ENCODE assay signal across 22 mouse cellular contexts in the genomic region with DNA sequence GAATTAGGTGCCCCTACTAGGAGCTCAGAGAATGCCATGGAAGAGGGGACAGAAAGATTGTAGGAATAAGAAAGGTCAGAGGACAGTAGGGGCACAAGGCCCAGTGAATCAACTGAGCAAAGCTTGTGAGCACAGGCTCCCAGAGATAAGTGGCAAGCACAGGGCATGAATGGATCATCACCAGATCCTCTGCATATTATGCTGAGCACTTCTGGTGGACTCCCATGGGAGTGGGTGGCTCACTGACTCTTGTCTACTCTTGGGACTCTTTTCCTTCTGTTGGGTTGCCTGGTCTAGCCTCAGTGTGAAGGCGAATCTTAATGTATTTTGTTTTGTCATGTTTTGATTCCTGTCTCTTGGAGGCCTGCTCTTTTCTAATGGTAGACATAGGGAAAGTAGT.
DNase-seq lines count a peak whose midpoint lies in the region; ATAC-seq and TF ChIP-seq lines count a peak whose summit lies in the region.
"Had no signal": no experiment of that assay in that cellular context is flagged by ENCODE, and none has a peak within 500 bp of the region (broad histone marks: within the 10 kb centered on the region; RNA-seq: fewer than 3 reads in every experiment).

No protein-coding gene starts in this region.

- no peaks in the 10 kb centered on the region for H3K27me3 ChIP-seq in midbrain, embryonic 11.5 days (ENCODE audit: control insufficient read depth, insufficient read depth, low read length)
- no peaks in the 10 kb centered on the region for H3K27me3 ChIP-seq in midbrain, embryonic 14.5 days (ENCODE audit: control insufficient read depth, insufficient read depth, low read length)
- H3K27me3 ChIP-seq in midbrain, embryonic 13.5 days = no peaks in the 10 kb centered on the region
- no peaks in the 10 kb centered on the region for H3K27me3 ChIP-seq in midbrain, postnatal 0 days (ENCODE audit: insufficient read depth, low read length)
- H3K27me3 ChIP-seq in CH12.LX (replicated peaks) = no peaks in the 10 kb centered on the region
- H3K27me3 ChIP-seq: Patski had no signal

- H3K4me2 ChIP-seq in midbrain, embryonic 11.5 days = no peak overlapping the region
- H3K4me2 ChIP-seq in midbrain, embryonic 14.5 days (ENCODE audit: low read length) = no peak overlapping the region
- H3K4me2 ChIP-seq in midbrain, embryonic 13.5 days (replicated peaks) = no peak overlapping the region
- no peak overlapping the region for H3K4me2 ChIP-seq in midbrain, postnatal 0 days (ENCODE audit: low read depth, low read length, poor library complexity, severe bottlenecking)
- no peak overlapping the region for H3K4me2 ChIP-seq in CH12.LX (ENCODE audit: insufficient read depth, low read depth, poor library complexity, severe bottlenecking)

- dilution Hi-C loops in CH12.LX (cut with MboI; ENCODE audit: extremely low pct_ligation_motif_present, extremely low pct_unique_long_range_greater_than_20kb, low sequenced_read_pairs) = no loop called here

- no peak for TF ChIP-seq CTCF in midbrain, postnatal 0 days (IDR thresholded peaks at IDR 0.05)
- no peak for TF ChIP-seq CTCF in CH12.LX (conservative IDR thresholded peaks at IDR 0.05 in 1 of 2, IDR thresholded peaks at IDR 0.05 in 1 of 2; ENCODE audit: low read depth in 2 of 2, low read length in 2 of 2)

- no peaks in the 10 kb centered on the region for H3K79me2 ChIP-seq in CH12.LX (replicated peaks; ENCODE audit: control insufficient read depth, extremely low read depth, insufficient read depth, poor library complexity, severe bottlenecking)

- H3K9me3 ChIP-seq in midbrain, embryonic 11.5 days (ENCODE audit: control insufficient read depth, low read length) = no peaks in the 10 kb centered on the region
- no peaks in the 10 kb centered on the region for H3K9me3 ChIP-seq in midbrain, embryonic 14.5 days (ENCODE audit: control insufficient read depth, low read length)
- H3K9me3 ChIP-seq in midbrain, embryonic 13.5 days = no peaks in the 10 kb centered on the region
- no peaks in the 10 kb centered on the region for H3K9me3 ChIP-seq in midbrain, postnatal 0 days (ENCODE audit: low read length)
- no peaks in the 10 kb centered on the region for H3K9me3 ChIP-seq in CH12.LX (replicated peaks; ENCODE audit: low read length)
- H3K9me3 ChIP-seq: G1E had no signal

- no peak overlapping the region for H3K9ac ChIP-seq in midbrain, embryonic 11.5 days (ENCODE audit: low read length)
- H3K9ac ChIP-seq in midbrain, embryonic 14.5 days (replicated peaks; ENCODE audit: low read length) = no peak overlapping the region
- H3K9ac ChIP-seq in midbrain, embryonic 13.5 days (replicated peaks) = no peak overlapping the region
- H3K9ac ChIP-seq in midbrain, postnatal 0 days (replicated peaks; ENCODE audit: low read length, poor library complexity, severe bottlenecking) = no peak overlapping the region
- no peak overlapping the region for H3K9ac ChIP-seq in CH12.LX (ENCODE audit: insufficient read depth, low read depth)

- no peak overlapping the region for H3K4me3 ChIP-seq in midbrain, embryonic 11.5 days (ENCODE audit: low read depth, low read length)
- H3K4me3 ChIP-seq in midbrain, embryonic 14.5 days (replicated peaks; ENCODE audit: low read depth, low read length) = no peak overlapping the region
- no peak overlapping the region for H3K4me3 ChIP-seq in midbrain, embryonic 13.5 days (replicated peaks)
- no peak overlapping the region for H3K4me3 ChIP-seq in midbrain, postnatal 0 days (ENCODE audit: low read depth, low read length)
- H3K4me3 ChIP-seq in CH12.LX (replicated peaks in 1 of 3; ENCODE audit: low read depth in 2 of 3, low read length in 2 of 3, poor library complexity in 1 of 3) = no peak overlapping the region

- peak; percentile 44; the same call in 1 of the 2 replicates for ATAC-seq in midbrain, embryonic 11.5 days (ENCODE audit: low FRiP score)
- ATAC-seq in midbrain, embryonic 14.5 days (ENCODE audit: low FRiP score, low TSS enrichment) = no peak; the same call in 1 of the 2 replicates
- ATAC-seq in midbrain, embryonic 13.5 days = 0 out of 2 replicates have a peak, but pooled peaks have one; percentile 20
- ATAC-seq in midbrain, postnatal 0 days (ENCODE audit: low FRiP score) = no peak
- ATAC-seq: activated CD4-positive, CD25-positive, alpha-beta regulatory T cell, adult 4 months; CD4-positive, CD25-positive, alpha-beta regulatory T cell, adult 4 months; Patski had no signal

- in situ Hi-C loops in CH12.LX (cut with MboI; ENCODE audit: low pct_ligation_motif_present, low pct_unique_long_range_greater_than_20kb, low sequenced_read_pairs) = no loop called here

- peak; percentile 76 for DNase-seq in heart, adult 11 months
- no peak for DNase-seq in heart, adult 18-20 months
- DNase-seq in midbrain, embryonic 11.5 days (ENCODE audit: low spot score, missing footprints) = peak; percentile 45
- DNase-seq in midbrain, embryonic 14.5 days = no peak
- no peak for DNase-seq in midbrain, postnatal 0 days (ENCODE audit: low spot score)
- peak; percentile 50 for DNase-seq in CH12.LX (ENCODE audit: extremely low read depth)
- DNase-seq in layer of hippocampus, postnatal 36 days = no peak
- DNase-seq: adrenal gland, adult 2 months; adrenal gland, adult 8-10 months; adrenal gland, postnatal 10 days; adrenal gland, postnatal 14 days; adrenal gland, postnatal 25 days; adrenal gland, postnatal 36 days; B cell, adult 2 months; cerebellum, adult 11 months; cerebellum, adult 11-12 months; cerebellum, adult 18-20 months had no signal

- no peak overlapping the region for H3K27ac ChIP-seq in midbrain, embryonic 11.5 days (ENCODE audit: low read depth, low read length)
- H3K27ac ChIP-seq in midbrain, embryonic 14.5 days (replicated peaks; ENCODE audit: low read depth, low read length) = no peak overlapping the region
- H3K27ac ChIP-seq in midbrain, embryonic 13.5 days = no peak overlapping the region
- no peak overlapping the region for H3K27ac ChIP-seq in midbrain, postnatal 0 days (ENCODE audit: low read depth, low read length)
- H3K27ac ChIP-seq in CH12.LX (ENCODE audit: insufficient read depth, low read depth) = no peak overlapping the region

- 92% methylated on average over 1 of the region's 1 CpGs for WGBS in midbrain, embryonic 11.5 days
- WGBS in midbrain, embryonic 14.5 days = 100% methylated on average over 1 of the region's 1 CpGs
- 88% methylated on average over 1 of the region's 1 CpGs for WGBS in midbrain, embryonic 13.5 days
- WGBS in midbrain, postnatal 0 days = 90% methylated on average over 1 of the region's 1 CpGs

- no peak for TF ChIP-seq POLR2A in CH12.LX (IDR thresholded peaks at IDR 0.05; ENCODE audit: low read depth, low read length)

- TF ChIP-seq EP300 in CH12.LX (IDR thresholded peaks at IDR 0.05; ENCODE audit: low read length) = no peak

- TF ChIP-seq RAD21 in CH12.LX (IDR thresholded peaks at IDR 0.05; ENCODE audit: low read depth, low read length) = no peak

- H3K4me1 ChIP-seq in midbrain, embryonic 11.5 days (ENCODE audit: control insufficient read depth, insufficient read depth, low read length) = no peaks in the 10 kb centered on the region
- no peaks in the 10 kb centered on the region for H3K4me1 ChIP-seq in midbrain, embryonic 14.5 days (ENCODE audit: control insufficient read depth, insufficient read depth, low read length)
- H3K4me1 ChIP-seq in midbrain, embryonic 13.5 days (replicated peaks) = no peaks in the 10 kb centered on the region
- H3K4me1 ChIP-seq in midbrain, postnatal 0 days (ENCODE audit: insufficient read depth, low read length) = no peaks in the 10 kb centered on the region
- H3K4me1 ChIP-seq in CH12.LX (ENCODE audit: control insufficient read depth in 1 of 2, insufficient read depth in 2 of 2) = peaks cover 7 to 14% of the 10 kb centered on the region in 2 experiments; a peak in 3 of 4 replicates

- H3K36me3 ChIP-seq in midbrain, embryonic 11.5 days (ENCODE audit: control insufficient read depth, insufficient read depth, low read length) = 0 out of 2 replicates have a peak, but pooled peaks cover 2% of the 10 kb centered on the region
- H3K36me3 ChIP-seq in midbrain, embryonic 14.5 days (ENCODE audit: control insufficient read depth, insufficient read depth, low read length) = 0 out of 2 replicates have a peak, but pooled peaks cover 3% of the 10 kb centered on the region
- H3K36me3 ChIP-seq in midbrain, embryonic 13.5 days = 0 out of 2 replicates have a peak, but pooled peaks cover 3% of the 10 kb centered on the region
- no peaks in the 10 kb centered on the region for H3K36me3 ChIP-seq in midbrain, postnatal 0 days (ENCODE audit: insufficient read depth, low read length)
- H3K36me3 ChIP-seq in CH12.LX (replicated peaks in 1 of 2; ENCODE audit: control insufficient read depth in 1 of 2, insufficient read depth in 1 of 2, low read length in 1 of 2) = peaks cover 8 to 33% of the 10 kb centered on the region in 2 experiments

TF ChIP-seq in CH12.LX, 34 proteins besides CTCF, POLR2A, EP300 and RAD21:
- TF ChIP-seq GABPA (IDR thresholded peaks at IDR 0.05; ENCODE audit: insufficient replicate concordance, low read depth, low read length) (no peak), USF2 (conservative IDR thresholded peaks at IDR 0.05; ENCODE audit: low read depth, low read length) (no peak)

Comparison
In these comparisons a context has a peak if more than half of its experiments do, and no peak if none do; other contexts are left out.
1. DNase-seq: peak in heart, adult 11 months (single experiment), midbrain, embryonic 11.5 days (single experiment) and CH12.LX (single experiment); none in heart, adult 18-20 months (0 of 2), midbrain, embryonic 14.5 days (single experiment), midbrain, postnatal 0 days (single experiment) and layer of hippocampus, postnatal 36 days (0 of 2).
2. ATAC-seq: peak in midbrain, embryonic 11.5 days (single experiment) and midbrain, embryonic 13.5 days (single experiment); none in midbrain, embryonic 14.5 days (single experiment) and midbrain, postnatal 0 days (single experiment).